Mouse (Mus musculus) cerebellum, adult 18-20 months (tissue): Measurements from ENCODE around the gene Ptcra.
"Not testable (repeated sequence)": the region's sequence is repeated elsewhere in the genome, so short reads cannot be mapped to it uniquely, and the experiment has no call there.

Experiments used
- DNase-seq, 2 experiments: peaks; one replicate each; pipeline ENCODE4 v3.0.0; 2021

Gene Ptcra

DNA sequence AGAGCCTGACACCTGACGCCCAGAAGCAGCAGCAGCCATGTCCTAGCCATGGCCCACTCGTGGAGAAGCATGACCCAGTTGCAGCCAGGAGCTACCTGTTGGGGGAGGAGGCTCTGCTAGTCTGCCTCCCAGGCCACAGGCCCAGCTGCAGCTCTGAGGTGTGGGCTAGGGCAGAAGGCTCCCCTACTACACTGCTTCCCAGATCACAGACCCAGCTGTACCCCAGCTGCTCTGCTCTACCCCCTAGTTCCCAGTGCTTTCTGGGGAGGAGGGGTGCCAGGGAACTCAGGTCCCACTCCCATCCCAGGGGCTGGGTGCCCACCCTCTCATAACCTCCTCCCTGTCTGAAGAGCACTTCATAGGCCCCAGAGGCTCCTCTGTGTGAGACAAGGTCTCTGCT lies at the start of gene Ptcra:
Gene Ptcra (minus strand): TSS at position 169 of the 400 bp plus-strand sequence.
- DNase-seq: no peak

DNA sequence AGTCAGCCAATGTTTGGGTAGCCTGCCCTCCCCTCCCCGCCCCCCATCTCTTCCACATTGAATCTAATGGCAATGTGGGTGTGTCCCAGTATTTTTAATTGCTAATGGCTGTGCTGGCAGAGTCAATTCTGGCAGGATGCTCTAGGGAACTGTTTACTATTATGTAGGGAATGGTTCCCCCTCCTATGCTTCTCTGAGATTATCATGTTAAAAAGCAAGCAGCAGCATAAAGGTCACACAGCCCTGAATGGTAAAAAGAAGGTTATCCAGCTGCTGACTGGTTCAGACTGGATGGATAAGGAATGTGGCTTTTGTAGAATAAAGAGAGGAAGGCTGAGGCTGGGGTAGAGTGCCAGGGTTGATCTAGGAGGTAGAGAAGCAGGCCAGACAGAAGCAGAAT lies 48.9 kb upstream of the Ptcra start:
- no peak for DNase-seq

DNA sequence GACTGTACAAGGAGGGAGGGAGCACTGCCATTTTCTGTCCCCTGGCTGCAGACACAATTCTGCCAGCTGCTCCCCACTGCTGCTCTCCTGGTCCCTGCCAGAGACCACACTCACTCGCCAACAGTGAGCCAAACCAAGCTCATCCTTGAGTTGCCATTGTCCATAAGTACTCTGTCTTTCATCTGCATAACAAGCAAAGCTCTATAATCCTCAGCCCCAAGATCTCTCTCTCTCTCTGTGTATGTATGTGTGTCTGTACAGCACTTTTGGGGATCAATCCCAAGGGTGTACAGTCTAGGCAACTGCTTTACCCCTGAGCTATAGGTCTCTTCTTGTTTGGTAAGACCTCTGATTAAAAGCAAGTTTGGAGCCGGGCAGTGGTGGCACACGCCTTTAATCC lies 47.2 kb upstream of the Ptcra start:
- no peak for DNase-seq

DNA sequence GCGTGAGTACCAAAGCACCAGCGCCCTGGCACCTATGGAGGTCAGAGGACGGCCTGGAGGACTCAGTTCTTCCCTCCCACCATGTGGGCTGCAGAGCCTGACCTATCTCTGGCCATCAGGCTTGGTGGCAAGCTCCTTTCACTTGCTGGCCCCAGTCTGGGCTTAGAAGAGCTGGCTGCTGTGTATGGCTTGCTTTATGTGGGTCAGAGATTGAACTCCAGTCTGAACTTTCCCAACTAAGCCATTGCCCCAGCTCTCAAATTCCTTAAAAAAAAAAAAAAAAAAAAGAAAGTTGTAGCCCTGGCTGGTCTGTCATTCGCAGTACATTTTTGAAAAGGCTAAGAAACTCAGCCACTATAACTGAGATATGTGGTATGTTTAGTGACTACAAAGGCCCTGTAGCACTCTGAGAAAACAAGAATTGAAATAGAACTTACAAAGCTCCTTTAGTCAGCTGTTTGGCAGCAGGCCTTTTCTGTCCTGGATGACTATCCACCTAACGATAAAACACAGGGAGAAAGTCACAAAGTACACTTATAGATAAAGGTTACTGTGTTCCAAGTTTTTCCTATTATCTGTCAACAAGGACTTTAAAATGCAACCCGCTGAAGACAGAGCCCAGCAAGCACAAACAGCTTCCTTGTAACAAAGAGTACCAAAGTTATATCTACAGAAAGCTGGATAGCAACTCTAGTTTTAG lies 45.8 kb upstream of the Ptcra start:
- DNase-seq: no peak

DNA sequence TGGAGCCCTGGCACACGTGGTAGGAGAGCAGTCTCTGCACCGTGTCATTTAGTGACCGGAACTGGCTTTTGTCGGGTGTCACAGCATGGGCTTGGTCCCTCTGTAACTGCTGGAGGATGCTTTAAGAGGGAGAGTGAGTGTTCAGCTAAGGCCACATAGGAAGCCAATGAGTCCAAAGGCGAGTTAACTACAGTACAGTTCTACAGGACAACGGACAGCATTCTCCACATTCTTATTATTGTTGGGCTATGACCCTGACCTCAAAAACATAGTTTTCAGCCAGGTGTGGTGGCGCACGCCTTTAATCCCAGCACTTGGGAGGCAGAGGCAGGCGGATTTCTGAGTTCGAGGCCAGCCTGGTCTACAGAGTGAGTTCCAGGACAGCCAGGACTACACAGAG lies 44.9 kb upstream of the Ptcra start:
- no peak for DNase-seq

DNA sequence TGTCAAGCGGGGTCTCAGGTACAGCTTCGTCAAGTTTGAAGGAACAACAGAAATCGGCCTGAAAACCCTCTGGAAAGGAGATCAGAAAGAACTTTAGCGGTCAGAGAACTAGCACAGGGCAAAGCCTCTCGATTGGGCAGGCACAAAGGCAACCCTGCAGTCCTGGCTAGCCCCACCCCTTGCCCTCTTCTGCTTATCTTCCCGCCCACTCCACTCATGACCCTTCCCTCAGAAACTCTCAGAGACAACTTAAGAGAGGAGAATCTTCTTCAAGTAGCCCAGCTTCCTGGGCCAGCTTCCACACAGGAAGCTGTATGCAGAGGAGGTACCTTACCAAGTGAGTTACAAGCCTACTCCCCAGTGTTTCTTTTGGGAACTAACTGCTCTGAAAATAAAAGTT lies 38.2 kb upstream of the Ptcra start:
- no peak for DNase-seq

DNA sequence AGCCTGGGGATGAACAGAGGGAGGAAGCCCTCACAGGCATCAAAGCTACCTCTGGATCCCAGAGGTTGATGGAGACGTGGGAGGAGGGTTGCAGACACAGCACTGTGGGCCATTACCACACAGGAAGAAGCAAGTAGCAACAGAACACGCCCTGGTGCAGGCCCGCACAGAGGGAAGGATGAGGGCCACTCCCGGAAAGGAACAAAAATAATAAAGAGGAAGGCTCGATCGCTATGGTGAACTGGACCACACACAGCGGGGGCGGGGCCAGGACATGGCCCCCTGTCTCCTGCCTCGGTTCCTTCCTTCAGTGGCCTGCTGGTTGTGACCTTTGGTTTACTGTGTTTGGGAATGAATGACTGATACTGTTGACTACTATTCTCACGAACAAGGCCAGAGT lies 36.2 kb upstream of the Ptcra start:
- no peak for DNase-seq

DNA sequence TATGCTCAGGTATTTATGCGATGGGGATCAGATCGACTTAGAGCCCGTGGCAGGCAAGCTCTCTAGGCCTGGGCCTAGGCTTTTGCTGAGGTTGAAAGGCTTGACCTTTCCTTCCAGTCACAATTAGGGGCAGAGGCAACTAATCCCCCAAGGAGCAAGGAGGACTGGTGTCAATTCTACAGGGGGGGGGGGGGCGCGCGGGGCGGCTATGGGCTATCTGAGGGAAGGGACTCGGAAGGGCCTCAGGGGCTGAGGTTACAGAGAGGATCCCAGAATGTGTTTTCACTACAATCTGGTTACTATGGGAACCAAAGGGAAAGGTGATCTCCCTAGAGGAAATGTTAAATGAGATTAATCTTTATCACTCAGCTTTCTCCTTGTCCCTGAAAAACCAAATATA lies 33.9 kb upstream of the Ptcra start:
- DNase-seq: no peak

DNA sequence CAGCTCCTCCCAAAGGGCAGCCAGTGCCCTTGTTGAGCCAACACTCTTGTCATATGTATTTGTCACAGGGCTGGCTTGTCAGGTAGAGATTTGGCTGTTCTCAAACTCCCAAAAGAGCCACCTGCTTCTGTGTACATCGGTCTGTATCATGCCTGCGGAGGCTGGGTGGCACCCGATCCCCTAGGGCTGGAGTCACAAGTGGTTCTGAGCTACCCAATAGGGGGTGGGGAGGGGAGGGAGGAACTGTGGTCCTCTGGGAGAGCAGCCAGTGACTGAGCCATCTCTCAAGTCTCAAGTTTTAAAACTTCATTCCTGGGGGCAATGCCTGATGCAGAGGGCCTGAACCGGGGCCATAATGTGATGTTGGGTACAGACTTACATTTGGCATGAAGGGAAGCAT lies 33.2 kb upstream of the Ptcra start:
- no peak for DNase-seq

DNA sequence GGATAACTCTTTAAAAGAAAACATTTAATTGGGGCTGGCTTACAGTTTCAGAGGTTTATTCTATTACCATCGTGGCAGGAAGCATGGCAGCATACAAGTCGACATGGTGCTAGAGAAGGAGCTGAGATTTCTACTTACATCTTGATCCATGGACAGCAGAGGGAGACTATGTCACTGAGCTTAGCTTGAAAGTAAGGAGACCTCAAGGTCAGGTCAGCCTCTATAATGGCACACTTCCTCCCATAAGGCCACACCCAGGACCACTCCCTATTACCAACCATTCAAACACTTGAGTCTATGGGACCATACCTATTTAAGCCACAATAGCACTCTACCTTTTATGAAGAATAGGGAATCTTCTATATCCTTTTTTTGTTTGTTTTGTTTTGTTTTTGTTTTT lies 29.5 kb upstream of the Ptcra start:
- no peak for DNase-seq

DNA sequence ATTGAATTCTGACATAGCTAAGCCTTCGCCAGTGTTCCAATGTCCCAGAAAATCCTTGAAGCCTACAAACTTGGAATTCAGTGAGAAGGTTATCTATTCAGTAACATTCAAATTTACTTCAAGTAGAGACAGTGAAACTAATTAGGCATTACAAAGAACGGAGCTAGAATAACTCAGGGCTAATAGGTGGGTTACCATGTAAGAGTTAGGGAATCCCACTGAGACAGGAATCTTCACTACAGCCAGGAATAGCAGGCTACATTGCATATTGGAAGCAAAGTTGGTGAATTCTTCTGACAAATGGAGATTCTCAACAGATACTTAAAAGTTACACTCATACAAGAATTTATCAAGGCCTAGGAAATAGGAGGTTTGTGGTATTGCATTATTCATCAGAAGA lies 24.5 kb upstream of the Ptcra start:
- DNase-seq: not testable (repeated sequence)

DNA sequence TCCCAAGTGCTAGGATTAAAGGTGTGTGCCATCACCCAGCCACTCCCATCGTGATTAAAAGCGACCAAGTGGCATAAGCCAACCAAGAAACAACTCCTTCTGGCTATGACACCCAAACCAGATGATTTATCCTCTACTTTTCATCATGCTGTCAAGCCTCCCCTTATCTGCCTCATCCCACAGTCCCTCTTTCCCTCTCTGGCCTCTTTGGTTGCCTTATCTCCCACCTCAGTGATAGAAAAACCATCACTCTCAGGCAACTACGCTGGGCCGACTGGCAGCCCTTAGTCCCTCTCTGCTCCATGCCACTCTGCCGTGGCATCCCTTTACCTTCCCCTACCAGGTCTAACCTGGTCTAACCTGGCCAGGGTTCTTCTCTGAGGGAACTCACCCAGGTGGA lies 23.4 kb upstream of the Ptcra start:
- DNase-seq: no peak

DNA sequence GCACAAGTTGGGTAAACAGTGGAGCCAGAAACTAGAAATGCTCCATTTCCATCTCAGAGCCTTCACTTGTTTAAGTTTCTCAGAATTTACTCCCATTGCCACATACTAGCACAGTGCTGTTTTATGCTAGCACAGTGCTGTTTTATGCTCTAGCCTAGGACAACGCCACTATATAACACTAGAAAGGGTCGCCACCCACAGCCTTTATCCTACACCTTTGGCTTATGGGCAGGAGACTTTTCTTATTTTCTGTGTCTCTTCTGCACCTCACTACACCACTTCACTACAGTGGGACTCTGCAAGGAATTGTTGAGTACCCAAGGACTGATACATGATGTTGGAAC lies 19.7 kb upstream of the Ptcra start:
- no peak for DNase-seq

DNA sequence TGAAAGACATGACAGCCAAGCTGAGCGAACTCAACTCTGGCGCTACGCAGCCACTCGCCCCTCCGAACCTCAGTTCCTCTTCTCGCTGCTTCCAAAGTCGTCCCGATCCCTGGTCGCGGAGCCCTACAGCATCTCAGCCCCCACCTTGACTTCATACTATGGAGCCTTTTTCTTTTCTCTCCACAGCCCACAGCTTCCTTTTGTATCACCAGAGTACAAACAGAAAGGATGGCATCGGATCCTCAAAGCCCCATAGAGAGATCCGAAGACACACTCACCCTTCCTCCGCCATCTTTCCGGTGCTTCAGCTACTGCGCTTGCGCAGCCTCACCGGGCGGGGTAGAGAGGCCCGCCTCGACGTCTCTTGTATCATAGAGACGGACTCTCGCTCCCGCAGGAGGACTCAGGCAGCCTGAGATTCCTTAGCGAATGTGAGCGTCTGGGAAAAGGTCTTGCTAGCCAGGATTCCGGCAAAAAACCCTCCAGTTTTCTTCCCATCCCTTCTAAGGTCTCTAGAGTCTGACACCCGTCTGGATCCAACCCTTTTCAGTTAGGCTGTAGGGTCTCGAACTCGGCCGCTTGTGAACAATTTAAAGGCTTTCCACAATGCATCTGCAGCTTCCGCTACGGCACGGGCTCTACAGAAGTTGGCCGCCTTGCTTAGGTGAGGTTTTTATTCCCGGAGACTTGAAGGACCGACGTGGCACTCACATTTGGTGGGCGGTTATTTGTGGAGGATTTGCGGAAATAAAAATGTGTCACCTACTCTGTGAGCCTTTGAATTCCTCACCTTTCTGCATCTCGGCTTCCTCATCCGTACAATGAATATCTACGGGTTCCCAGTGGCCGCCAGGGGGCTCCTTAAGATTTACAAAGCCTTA lies 19.1 kb upstream of the Ptcra start, which contains the start of gene Rpl7l1:
Gene Rpl7l1 (minus strand): TSS at position 332 of the 881 bp plus-strand sequence.
- DNase-seq: peak; percentile 91 to 92

DNA sequence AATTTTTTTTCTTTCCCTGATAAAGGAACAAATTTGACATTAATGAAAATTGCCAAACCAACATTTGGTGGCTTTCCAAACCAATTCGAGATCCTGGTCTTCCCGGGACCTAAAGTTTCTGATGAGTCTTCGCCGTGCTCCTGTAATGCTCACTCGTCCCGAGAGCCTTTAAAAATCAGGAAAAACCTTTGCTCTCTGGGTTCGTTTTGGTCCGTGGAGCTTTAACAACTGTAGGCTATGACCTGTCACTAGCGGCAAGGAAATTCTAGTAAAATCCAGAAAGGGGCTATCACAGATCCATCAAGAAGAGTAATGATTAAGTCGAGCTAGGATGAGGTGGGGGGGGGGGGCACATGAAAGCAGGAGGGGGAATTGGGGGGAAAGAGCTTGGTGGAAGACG lies 18.4 kb upstream of the Ptcra start:
- no peak for DNase-seq

DNA sequence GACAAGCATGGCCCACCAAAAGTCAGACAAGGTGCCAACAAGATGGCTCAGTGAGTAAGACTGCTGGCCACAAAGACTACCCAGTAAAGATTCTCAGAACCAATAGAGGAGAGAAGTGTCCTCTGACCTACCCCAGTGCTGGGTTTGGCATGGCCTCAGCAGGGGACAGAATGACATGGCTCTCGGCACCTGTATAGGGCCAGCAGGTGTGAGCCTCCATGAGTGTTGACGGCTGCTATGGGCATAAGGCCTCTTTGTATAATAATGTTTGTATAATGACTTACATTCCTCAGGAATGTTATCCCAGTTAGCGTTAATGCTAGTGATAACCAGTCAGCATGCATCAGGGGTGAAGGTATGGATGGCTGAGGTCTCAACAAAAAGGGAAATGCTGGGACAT lies 12.6 kb upstream of the Ptcra start:
- DNase-seq: no peak

DNA sequence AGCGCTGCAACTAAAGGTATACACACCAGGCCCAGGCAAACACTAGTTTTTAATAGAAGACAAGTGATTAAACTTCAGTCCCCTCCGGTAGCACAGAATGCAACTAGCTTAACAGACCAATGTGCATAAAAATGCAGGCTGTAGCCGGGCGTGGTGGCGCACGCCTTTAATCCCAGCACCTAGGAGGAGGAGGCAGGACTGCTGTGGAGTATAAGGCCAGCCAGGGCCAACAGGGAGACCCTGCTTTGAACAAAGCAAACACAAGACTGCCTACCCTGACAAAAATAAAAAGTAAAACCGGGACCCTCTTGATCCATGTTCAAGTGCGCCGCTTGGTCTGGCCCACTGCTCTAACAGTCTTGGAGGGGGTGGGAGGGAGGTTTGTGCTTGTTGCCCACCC lies 11.6 kb upstream of the Ptcra start:
- no peak for DNase-seq

DNA sequence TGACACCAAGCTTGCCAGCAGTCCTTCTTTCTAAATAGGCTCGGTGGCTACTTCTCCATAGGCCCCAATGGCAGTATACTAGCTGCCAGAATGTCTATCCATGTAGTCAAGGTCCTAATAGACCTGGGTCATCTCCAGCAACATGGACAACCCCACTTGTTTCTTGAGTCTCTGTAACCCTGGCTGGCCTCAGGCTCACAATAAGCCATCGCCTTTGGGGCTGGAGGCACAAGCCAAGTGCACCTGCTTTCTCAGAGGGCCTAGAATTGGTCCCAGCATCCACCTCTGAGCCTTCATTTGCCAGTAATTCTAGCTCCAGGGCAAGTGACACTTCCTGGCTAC lies 10.6 kb upstream of the Ptcra start:
- no peak for DNase-seq

DNA sequence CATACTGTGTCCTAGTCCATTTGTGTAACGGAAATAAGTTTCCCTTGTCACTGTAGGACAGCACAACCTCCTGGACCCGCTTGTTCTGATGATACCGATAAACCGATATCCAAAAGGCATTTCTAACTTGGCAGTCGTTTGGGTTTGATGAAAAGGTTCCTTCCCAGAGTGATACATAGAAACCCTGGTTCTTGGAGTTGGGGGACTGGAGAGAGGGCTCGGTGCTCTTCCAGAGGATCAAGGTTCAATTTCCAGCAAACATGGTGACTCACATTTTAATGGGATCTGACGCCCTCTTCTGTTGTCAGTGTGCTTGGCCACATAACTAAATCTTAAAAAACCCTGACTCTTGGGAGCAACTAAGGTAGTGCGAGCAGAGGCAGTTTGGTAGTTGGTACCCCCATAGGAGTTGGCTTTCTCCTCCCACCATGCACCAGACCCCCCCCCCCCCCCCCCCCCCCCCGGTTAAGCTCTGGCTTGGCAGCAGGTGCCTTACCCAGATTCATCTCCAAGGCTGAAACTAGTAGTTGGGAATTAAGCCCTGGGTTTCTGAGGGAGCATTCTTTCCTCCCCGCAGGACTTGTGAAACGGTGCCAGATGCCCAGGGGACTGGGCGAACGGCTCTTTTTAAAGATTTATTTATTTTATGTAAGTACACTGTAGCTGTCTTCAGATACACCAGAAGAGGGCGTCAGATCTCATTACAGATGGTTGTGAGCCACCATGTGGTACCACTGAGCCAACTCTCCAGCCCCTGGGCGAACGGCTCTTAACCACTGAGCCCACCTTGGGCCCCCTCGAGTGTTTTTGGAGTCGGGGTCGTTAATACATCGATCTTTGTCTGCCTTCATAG lies 10.0 kb upstream of the Ptcra start:
- peak in 1 of 2 experiments; percentile 22 for DNase-seq

DNA sequence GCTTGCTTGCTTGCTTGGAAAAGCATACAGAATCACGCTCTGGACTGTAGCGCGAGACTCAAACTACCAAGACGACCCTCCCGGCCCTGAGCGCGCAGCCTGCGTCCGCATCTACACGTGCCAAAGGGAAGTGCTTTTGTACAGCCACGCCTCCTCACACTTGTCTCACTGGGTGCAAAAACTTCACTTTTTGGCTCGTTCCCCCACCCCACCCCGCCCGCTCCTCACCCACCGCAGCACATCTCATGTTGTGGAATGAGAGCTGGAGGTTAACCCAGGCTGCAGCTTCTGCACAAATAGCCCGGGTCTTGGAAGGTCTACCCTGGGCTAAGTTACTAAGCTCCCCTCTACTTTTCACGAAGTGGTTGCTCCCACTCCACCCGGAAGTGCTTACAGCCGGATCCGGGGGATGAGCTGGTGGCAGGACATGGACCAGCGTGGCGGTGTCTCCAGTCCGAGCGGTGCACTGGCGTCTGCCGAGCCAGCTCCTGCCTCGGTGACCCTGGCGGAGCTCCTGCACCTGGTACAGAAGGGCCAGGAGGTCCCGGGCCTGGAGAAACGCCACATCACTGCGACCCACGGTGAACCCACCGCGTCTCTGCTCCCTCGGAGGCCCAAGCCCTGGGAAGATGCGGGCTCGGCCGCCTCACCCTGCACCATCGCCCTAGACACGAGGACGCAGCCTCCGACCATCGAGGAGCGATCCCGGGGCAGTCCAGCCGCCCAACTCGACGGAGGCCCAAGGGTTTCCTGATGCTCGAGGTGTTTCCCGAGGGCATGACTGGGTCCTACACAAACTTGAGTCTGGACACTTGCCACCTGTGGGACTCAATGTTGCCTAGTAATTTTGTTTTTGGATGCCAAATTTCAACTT lies 9.1 kb upstream of the Ptcra start, which contains the start of gene 2310039H08Rik:
Gene 2310039H08Rik (plus strand): TSS at position 232 of the 874 bp plus-strand sequence.
- peak; percentile 84 to 85 for DNase-seq

DNA sequence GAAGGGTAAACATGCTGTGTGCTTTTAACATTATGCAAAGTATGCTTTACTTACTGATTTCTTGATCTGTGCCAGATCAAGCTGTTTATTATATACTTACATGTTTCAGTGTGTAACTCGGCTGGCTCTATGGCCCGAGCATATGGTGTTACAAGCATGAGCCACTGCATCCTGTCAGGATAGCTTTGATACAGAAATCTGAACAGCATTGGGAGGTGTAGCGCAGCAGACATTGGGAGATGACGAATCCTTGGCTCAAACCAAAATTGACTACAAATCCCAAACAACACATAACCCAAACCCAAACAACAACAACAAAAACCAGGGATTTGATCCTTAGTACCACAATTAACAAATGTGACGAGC lies 8.5 kb upstream of the Ptcra start:
- DNase-seq: no peak

DNA sequence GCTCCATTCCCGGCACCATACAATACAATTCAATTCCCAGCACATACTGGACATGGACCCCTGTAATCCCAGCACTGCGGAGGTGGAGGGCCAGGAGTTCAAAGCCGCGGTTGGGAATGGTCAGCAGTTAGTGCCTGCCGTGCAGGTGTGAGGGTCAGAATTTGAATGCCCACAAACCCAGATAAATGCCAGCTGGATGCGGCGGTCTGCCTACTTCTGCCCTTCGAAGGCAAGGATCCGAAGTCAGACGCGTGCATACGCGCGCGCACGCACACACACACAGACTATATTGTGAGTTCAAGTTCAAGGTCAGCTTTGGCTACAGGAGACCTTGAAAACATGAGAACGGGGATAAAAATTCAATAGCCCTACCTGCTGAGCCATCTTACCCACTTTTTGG lies 8.1 kb upstream of the Ptcra start:
- no peak for DNase-seq

DNA sequence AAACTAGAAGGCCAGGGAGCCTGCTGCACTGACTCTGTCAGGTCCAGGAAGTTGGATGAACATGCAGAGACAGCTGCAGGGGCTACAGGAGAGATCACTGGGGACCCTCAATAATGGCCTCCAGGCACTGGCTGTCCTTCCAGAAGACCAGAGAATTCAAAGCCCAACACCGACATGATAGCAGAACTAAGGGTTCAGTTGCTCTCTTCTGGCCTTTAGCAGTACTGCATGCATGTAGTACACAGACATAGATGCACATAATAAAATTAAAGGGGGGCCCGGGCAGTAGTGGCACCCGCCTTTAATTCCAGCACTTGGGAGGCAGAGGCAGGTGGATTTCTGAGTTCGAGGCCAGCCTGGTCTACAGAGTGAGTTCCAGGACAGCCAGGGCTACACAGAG lies 7.5 kb upstream of the Ptcra start:
- no peak for DNase-seq
